Mouse (Mus musculus) cerebellum, postnatal 25 days (tissue): ENCODE measurements around the gene Clmn.

ENCODE experiments used
- DNase-seq, 2 experiments: peaks; one replicate each; pipeline ENCODE4 v3.0.0; 2021; ENCODE audit warnings: mixed read lengths in 2 of 2

Clmn gene

GRCm38 (mm10) chr12:104812711-104813110 is 52.2 kb downstream of the Clmn start:
- peak in 1 of 2 experiments; percentile 35 for DNase-seq

GRCm38 (mm10) chr12:104810923-104811443 is 53.9 kb downstream of the Clmn start:
- DNase-seq: no peak

- DNase-seq: no peak
Measured at GRCm38 (mm10) chr12:104808421-104809067, 56.3 kb downstream of the Clmn start.

- DNase-seq: no peak
Measured at GRCm38 (mm10) chr12:104806680-104807375, 58.0 kb downstream of the Clmn start.

GRCm38 (mm10) chr12:104801494-104802260 is 63.2 kb downstream of the Clmn start:
- DNase-seq: no peak

DNA sequence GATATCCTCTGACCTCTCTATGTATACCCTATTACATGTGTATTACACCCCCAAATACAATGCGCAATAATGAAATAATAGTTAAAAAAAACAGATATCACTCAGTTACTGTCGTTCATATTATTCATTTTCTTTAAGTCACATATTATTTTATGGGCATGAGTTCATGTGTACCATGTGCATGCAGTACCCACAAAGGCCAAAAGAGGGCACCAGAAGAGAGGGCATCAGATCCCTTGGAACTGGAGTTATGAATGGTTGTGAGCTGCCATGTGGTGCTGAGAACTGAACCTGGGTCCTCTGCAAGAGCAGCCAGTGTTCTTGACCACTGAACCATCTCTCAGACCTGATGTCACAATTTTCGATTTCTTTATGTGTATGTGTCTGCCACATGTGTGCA is 65.5 kb downstream of the Clmn start:
- no peak for DNase-seq

DNA sequence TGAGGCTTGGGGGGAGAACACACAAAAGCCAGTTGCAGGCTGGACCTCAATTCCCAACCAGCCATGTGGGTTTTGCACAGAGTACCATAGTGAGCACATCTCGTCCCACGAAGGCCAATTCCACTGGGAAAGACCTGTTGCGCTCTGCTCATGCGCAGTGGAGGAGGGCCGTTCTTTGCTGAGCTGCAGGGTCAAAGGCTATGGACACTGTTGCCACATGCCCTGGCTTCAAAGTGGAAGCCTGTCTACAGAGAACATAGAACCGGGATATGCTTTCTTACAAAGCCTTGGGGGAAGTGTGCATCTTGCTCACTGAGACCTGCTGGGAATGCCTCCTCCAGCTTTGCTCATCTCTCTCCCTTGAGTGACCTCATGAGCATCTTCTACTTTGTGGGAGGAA is 67.0 kb downstream of the Clmn start:
- no peak for DNase-seq

DNA sequence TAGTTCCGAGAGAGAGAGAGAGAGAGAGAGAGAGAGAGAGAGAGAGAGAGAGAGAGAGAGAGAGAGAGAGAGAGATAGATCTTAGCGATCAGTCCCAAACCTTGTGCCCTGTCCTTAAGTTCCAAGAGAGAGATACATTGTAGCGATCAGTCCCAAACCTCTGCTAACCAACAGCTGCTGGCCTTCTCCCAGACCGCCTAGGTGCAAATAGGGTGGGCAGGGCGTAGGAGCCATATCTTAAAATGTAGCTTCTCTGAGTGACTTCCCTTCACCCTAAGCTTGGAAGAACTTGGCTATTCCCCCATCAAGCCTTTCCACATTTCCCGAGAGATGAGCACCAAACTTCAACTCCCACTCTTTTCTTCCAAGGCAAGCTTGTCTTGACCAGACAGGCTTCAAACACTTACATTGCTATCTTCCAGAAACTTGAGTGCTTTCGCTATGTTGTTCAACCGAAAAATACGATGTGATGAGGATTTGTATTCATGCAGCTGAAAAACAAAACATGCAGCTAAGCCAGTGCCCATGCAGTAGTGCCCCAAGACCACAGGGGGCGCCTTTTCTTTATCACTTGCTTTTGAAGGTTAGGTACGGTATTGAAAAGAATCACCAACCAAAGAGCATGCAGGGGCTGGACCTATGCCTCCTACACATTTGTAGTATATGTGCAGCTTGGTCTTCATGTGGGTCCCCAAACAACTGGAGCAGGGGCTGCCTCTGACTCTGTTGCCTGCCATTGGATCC is 68.1 kb downstream of the Clmn start:
- DNase-seq: no peak

DNA sequence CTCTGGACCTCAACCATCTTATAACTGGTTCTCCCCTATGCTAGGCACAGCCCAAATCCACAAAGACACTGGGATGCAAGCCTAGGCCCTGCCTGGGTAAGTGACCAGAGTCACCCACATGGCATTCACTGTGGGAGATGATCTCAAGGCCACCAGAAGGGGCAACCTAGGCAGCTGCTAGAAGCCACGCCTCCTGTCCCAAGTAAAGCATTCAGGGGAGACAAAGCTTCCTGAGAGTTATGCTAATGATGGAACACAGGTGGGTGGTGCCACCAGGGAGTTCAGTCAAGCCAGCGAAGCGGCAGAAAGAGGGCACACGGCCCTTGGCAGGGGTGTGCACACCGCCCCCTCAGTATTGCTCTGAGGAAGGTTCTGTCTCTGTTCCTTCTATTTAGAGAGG is 69.9 kb downstream of the Clmn start:
- DNase-seq: no peak

- no peak for DNase-seq
Measured at GRCm38 (mm10) chr12:104793486-104793885, 71.4 kb downstream of the Clmn start.

DNA sequence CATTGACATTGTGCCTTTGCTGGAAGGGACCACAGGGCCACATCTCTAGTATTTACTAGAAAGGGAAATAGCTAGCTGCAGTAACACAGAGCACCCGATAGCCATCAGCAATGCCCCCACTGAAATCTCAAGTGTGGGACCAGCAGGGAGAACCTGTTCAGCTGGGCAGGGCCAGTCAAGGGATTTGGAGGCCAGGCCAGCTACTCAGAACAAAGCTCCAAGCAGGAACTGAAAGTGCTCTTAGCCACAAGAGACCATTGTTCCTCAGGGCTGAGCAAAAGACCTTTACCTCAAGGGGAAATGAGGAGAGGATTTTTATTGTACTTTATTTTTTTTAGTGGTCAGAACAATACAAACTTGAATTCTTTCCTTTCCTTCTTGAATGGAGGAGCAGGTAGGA is 87.3 kb downstream of the Clmn start:
- DNase-seq: no peak

- DNase-seq: peak in 1 of 2 experiments; percentile 25
Measured at GRCm38 (mm10) chr12:104771941-104772340, 92.9 kb downstream of the Clmn start.

DNA sequence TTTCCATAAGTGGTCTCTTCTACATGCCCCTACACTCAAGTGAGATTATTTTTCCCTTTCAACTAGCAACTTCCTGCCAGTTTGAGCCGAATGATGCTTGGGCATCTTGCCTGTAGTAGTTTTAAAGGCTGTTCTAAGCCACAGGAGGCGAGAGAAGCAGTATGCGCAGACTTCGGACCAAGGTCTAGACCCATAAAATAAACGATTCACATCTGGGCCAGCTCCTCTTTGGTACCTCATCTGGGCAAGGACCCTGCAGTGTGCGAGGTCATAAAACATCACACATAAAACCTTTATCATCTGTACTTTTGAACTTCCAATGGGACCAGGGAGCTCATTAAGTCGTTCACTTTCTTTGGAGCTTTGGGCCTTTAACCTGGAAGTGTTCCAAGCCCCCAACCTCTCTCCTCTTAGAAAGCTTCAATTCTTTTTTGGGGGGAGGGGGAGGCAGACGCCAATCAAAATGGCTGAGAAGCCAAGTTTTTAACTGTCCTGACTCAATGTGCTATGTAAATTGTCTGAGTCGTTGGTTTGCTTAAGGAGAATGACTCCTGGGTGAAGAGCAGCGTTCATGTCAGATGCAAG is 95.6 kb downstream of the Clmn start:
- DNase-seq: no peak

GRCm38 (mm10) chr12:104767183-104767582 is 97.7 kb downstream of the Clmn start:
- no peak for DNase-seq

DNA sequence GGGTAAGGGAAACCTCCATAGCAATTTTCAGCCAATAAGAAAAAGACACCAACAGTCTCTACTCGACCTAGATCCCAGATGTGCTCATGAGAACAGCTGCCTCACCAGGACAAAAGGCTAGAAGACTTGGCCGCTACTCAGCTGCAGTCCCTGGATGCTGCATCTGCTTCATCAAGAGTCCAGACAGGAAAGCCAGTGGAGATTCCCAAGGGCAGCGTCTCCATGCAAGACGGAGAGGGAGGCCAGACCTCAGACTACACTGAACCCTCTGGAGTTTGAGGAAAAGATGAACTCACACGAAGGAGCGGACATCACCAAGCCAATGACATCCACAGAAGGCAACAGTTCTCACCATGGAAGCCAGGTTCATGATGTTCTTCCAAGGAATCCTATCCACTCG is 99.1 kb downstream of the Clmn start:
- DNase-seq: no peak

- DNase-seq: no peak
Measured at GRCm38 (mm10) chr12:104765116-104765515, 99.8 kb downstream of the Clmn start.

DNA sequence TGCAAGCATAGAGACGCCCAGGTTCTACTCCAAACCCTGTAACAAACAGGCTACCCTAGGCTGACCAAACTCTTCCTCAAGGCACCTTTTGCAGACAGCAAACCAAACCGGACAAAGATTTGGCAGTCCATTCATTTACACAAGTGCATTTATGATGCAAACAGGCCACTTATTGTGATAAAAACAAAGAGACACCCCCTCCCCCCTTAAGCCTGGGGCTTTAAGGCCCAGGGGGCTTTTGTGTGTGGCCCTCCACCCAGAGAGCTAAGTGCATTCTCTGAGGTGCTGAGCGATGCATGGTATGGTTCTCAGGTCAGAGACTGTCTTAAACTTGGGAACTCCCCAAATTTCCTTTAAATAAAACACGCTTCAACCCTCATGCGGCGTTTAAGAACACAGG is 101.0 kb downstream of the Clmn start:
- DNase-seq: no peak

DNA sequence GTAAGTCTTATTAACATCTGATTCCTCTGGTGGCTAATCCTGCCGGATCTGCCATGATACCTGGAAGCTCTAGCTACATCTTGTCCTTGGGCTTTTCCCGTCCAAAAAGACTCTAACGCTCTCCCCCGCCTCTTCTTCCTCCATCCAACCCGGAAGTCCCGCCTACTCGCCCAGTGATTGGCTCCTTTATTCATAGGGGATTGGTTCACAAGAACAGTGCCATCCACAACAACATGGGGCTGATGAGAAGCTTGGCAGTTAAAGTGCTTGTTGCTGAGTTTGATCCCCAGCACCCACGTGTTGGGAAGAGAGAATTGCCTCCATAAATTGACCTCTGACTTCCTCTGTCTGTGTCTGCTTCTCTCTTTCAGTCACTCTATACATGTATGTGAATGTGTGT is 103.5 kb downstream of the Clmn start:
- DNase-seq: no peak

DNA sequence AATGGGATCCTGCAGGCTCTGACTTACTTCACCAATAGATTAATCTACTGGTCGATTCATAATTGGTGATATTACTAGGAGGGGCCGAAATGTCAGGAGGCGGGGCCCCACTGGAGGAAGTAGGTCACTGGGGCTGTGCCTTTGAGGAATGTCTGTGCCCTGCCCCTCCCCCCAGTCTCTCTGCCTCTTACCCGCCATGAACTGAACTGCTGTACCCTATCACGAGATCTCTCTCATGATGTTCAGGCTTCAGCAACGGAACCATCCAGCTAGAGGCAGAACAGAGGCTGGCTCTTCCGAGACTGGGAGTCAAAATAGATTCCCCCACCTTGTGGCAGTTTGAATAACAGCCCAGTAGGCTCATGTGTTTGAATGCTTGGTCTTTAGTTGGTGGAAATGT is 106.8 kb downstream of the Clmn start:
- no peak for DNase-seq

- no peak for DNase-seq
Measured at GRCm38 (mm10) chr12:104753686-104754085, 111.2 kb downstream of the Clmn start.

DNA sequence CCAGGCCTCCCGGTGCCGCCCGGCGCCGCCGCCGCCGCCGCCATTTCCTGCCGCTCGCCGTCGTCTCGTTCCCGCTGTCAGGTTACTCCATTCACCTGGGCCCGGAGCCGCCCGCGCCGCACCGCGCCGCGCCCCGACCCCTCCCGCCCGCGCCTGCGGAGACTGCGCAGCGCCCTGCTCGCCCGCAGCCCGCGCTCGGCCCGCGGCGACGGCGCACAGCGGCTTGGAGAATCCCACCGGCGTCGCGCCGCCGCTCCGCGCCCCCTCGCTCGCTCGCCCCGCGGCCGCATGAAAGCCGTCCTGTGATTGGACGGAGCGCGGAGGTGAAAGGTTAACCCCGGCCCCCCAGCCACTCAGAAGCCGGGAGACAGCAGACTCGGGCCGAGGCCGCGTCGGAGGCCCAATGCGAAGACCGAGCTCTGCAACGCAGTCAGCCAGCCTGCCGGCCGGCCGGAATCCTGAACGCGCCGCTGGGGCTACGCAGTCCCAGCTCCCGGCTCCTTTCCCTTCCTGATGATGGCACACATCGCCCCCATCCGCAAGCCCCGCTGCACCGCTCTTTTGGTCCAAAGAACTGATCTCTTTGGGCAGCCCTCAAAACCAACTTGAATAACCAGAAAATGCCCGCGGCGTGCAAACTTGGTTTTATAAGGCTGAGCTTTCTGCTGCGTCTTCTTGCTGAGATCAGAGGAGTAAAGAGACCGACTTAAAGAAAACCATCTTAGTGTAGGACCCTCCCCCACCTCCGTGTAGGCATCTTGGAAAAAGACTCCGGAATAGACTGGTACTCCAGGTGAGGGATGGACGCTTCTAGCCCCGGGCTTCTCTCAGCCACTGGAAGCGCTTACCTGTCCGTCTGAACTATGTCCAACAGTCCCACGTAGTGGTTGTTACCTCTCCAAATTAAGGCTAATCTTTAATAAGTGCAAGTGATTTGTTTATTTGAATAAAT is 112.8 kb downstream of the Clmn start, which contains the start of gene Dicer1:
Gene Dicer1, minus strand, starts transcription at position 139 of the 952 bp plus-strand sequence.
- DNase-seq: peak; percentile 99 to 100
